Mouse (Mus musculus) C2C12 (cell line): Measurements from ENCODE around the gene Vmn1r172. TPM values are rescaled to one million over a fixed set of nuclear protein-coding genes. Genes with fewer than 3 reads are reported as not detected.
"Not testable (repeated sequence)": the region's sequence is repeated elsewhere in the genome, so short reads cannot be mapped to it uniquely, and the experiment has no call there.

Source experiments
- H3K27me3 ChIP-seq: one replicate; pipeline ENCODE4 v1.6.1; 2011; ENCODE audit not compliant: control insufficient read depth, insufficient read depth, insufficient read length
- H3K36me3 ChIP-seq: one replicate; pipeline ENCODE4 v1.6.1; 2011; ENCODE audit not compliant: control insufficient read depth, insufficient read depth
- H3K4me3 ChIP-seq: one replicate; pipeline ENCODE4 v1.5.1; 2011; ENCODE audit warnings: mild to moderate bottlenecking, control low read depth; ENCODE audit not compliant: poor library complexity, insufficient read depth, severe bottlenecking
- H3K79me2 ChIP-seq: one replicate; pipeline ENCODE4 v1.6.1; 2011; ENCODE audit not compliant: control insufficient read depth, insufficient read depth
- H3K79me3 ChIP-seq: one replicate; pipeline ENCODE4 v1.6.1; 2011; ENCODE audit warnings: low read depth, control low read depth
- H3ac ChIP-seq: one replicate; pipeline ENCODE3; 2011; ENCODE audit warnings: low read depth; ENCODE audit not compliant: control insufficient read depth, insufficient read length
- CEBPB ChIP-seq: IDR thresholded peaks from one replicate; pipeline ENCODE4 v1.6.1; 2011; ENCODE audit warnings: low read depth, mild to moderate bottlenecking, control low read depth, moderate library complexity
- CTCF ChIP-seq: IDR thresholded peaks from one replicate; pipeline ENCODE4 v1.5.1; 2011; ENCODE audit not compliant: control insufficient read depth, insufficient read depth, insufficient read length
- FOSL1 ChIP-seq: IDR thresholded peaks from one replicate; pipeline ENCODE4 v1.8.0; 2011; ENCODE audit warnings: mild to moderate bottlenecking, low read length; ENCODE audit not compliant: poor library complexity, insufficient read depth, severe bottlenecking
- MAX ChIP-seq: IDR thresholded peaks from one replicate; pipeline ENCODE4 v1.6.1; 2011; ENCODE audit warnings: mild to moderate bottlenecking, control low read depth
- MYOD1 ChIP-seq: IDR thresholded peaks from one replicate; pipeline ENCODE4 v1.6.1; 2011; ENCODE audit warnings: low read depth; ENCODE audit not compliant: control insufficient read depth, insufficient read length
- MYOG ChIP-seq: IDR thresholded peaks from one replicate; pipeline ENCODE4 v1.6.1; 2011; ENCODE audit not compliant: control insufficient read depth, insufficient read length; ENCODE audit errors: extremely low read depth
- USF1 ChIP-seq: IDR thresholded peaks from one replicate; pipeline ENCODE4 v1.6.1; 2011; ENCODE audit warnings: low read depth, mild to moderate bottlenecking, control low read depth, moderate library complexity
- long read RNA-seq, 2 experiments: library from polyadenylated mRNA; unstranded; transcript quantifications; one replicate each; pipeline ENCODE4 v2.0.0; 2019 to 2020
- polyA plus RNA-seq: library from polyadenylated mRNA; unstranded; fragments of >200 nt; fragmentation: generic; extraction: Trizol; gene quantifications from one replicate; pipeline ENCODE4 v1.2.1, GENCODE M21; 2012; ENCODE audit warnings: missing spikeins

Gene Vmn1r172
- not detected for polyA plus RNA-seq
- long read RNA-seq, experiment 1: 0 reads
- long read RNA-seq, experiment 2: 0 reads

DNA sequence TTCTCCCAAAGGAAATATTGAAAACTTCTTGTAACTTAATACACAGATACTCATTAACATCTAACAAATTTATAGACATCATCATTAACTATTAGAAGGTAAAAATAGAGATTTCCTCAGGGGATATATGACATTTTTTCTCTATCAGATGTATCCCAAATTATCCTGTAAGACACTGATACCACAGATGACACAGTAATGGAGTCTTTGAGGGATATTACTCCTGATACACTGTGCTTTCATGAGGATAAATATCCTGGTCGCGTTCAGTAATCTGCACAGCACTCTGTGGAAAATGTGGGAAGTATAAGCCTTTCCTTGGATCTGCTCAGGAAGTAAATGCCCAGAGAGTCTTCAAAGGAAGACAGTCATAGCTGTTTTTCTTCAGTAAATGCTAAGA lies at the start of gene Vmn1r172:
Gene Vmn1r172, plus strand, starts transcription at position 301 of the 400 bp plus-strand sequence.
- H3K27me3 ChIP-seq: no peaks in the 10 kb centered on the region
- no peaks in the 10 kb centered on the region for H3K79me3 ChIP-seq
- H3K36me3 ChIP-seq: no peaks in the 10 kb centered on the region
- TF ChIP-seq USF1 (no peak), MYOD1 (no peak), FOSL1 (no peak), CEBPB (no peak), MYOG (no peak), CTCF (no peak), MAX (no peak)
- H3ac ChIP-seq: no peak within 1 kb of the TSS
- no peaks in the 10 kb centered on the region for H3K79me2 ChIP-seq
- H3K4me3 ChIP-seq: no peak within 1 kb of the TSS

DNA sequence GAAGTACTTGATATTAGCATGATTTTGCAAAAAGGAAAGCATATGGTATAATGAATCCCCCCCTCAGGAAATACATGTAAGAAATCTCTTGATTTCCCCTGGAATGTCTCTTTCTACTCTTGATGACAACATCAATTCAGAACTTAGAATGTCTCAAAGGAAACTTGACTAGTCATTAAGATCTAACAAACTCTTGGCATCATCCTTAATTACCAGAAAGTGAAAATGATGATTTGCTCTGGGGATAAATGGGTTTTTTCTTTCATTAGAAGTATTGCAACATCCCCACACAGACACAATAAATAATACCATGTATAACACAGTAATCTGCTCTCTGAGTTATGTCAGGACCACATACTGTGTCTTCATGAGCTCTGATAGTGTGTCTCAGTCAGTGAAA lies 27.7 kb upstream of the Vmn1r172 start, which contains the start of gene Vmn1r171:
Gene Vmn1r171, plus strand, starts transcription at position 301 of the 400 bp plus-strand sequence.
- no peaks in the 10 kb centered on the region for H3K27me3 ChIP-seq
- TF ChIP-seq MYOD1 (no peak), CEBPB (no peak), MAX (no peak), USF1 (no peak), MYOG (no peak), FOSL1 (no peak), CTCF (no peak)
- no peaks in the 10 kb centered on the region for H3K36me3 ChIP-seq
- H3K4me3 ChIP-seq: no peak within 1 kb of the TSS
- H3K79me3 ChIP-seq: no peaks in the 10 kb centered on the region
- H3ac ChIP-seq: no peak within 1 kb of the TSS
- H3K79me2 ChIP-seq: no peaks in the 10 kb centered on the region

DNA sequence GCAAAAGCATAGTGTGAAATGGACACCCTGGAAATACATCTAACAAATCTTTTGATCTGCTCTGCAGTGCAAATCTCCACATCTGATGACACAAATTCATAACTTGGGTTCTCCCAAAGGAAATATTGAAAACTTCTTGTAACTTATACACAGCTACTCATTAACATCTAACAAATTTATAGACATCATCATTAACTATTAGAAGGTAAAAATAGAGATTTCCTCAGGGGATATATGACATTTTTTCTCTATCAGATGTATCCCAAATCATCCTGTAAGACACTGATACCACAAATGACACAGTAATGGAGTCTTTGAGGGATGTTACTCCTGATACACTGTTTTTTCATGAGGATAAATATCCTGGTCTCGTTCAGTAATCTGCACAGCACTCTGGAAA lies 42.3 kb downstream of the Vmn1r172 start, which contains the start of gene Vmn1r173:
Gene Vmn1r173, plus strand, starts transcription at position 301 of the 400 bp plus-strand sequence.
- not testable (repeated sequence) for H3K79me3 ChIP-seq, H3K4me3 ChIP-seq, H3K79me2 ChIP-seq, H3ac ChIP-seq, H3K36me3 ChIP-seq, H3K27me3 ChIP-seq

Other genes starting within 250 kb of the Vmn1r172 start
- not detected for gene Vmn1r167, start 151.1 kb upstream of the Vmn1r172 start, polyA plus RNA-seq
- gene Vmn1r168, start 118.6 kb upstream of the Vmn1r172 start, polyA plus RNA-seq: not detected
- not detected for gene Vmn1r169, start 82.8 kb upstream of the Vmn1r172 start, polyA plus RNA-seq
- gene Vmn1r170, start 52.1 kb upstream of the Vmn1r172 start, polyA plus RNA-seq: not detected
- gene Vmn1r171, start 27.6 kb upstream of the Vmn1r172 start, polyA plus RNA-seq: not detected
- not detected for gene Vmn1r173, start 42.4 kb downstream of the Vmn1r172 start, polyA plus RNA-seq
- gene Vmn1r174, start 94.0 kb downstream of the Vmn1r172 start, polyA plus RNA-seq: not detected
- not detected for gene Vmn1r175, start 152.3 kb downstream of the Vmn1r172 start, polyA plus RNA-seq
- gene Vmn1r176, start 179.1 kb downstream of the Vmn1r172 start, polyA plus RNA-seq: not detected
- gene Vmn1r177, start 208.1 kb downstream of the Vmn1r172 start, polyA plus RNA-seq: not detected
- gene Vmn1r178, start 233.7 kb downstream of the Vmn1r172 start, polyA plus RNA-seq: not detected